Mouse (Mus musculus) spleen, adult 2 months (tissue): Measurements from ENCODE around the gene Rap1gap. TPM values are rescaled to one million over a fixed set of nuclear protein-coding genes. Genes with fewer than 3 reads are reported as not detected.

ENCODE experiments used
- DNase-seq, 2 experiments: peaks; one replicate each; pipeline versions ENCODE4 v3.0.0 to v3.0.0-alpha.2; 2012 to 2021; ENCODE audit warnings: low spot score in 2 of 2, low read depth in 1 of 2
- H3K27ac ChIP-seq: fragments of 200-500 bp; 2 replicates; pipeline ENCODE4 v1.5.1; 2012; ENCODE audit warnings: low read length, inconsistent platforms; ENCODE audit not compliant: insufficient read depth
- H3K27me3 ChIP-seq: fragments of 200-500 bp; 2 replicates; pipeline ENCODE4 v1.6.1; 2012; ENCODE audit warnings: mild to moderate bottlenecking, moderate library complexity, low read length, inconsistent platforms; ENCODE audit not compliant: control insufficient read depth, insufficient read depth
- H3K36me3 ChIP-seq: fragments of 200-500 bp; 2 replicates; pipeline ENCODE4 v1.6.1; 2012; ENCODE audit warnings: mild to moderate bottlenecking, low read length, inconsistent platforms; ENCODE audit not compliant: control insufficient read depth, insufficient read depth
- H3K4me1 ChIP-seq: fragments of 200-500 bp; 2 replicates; pipeline ENCODE4 v1.6.1; 2011; ENCODE audit warnings: inconsistent platforms; ENCODE audit not compliant: control insufficient read depth, insufficient read depth, insufficient read length
- H3K4me3 ChIP-seq: fragments of 200-500 bp; 2 replicates; pipeline ENCODE4 v1.5.1; 2011; ENCODE audit warnings: mild to moderate bottlenecking, inconsistent platforms; ENCODE audit not compliant: insufficient read depth, insufficient read length; ENCODE audit errors: extremely low read depth
- CTCF ChIP-seq: fragments of 200-500 bp; IDR thresholded peaks from 2 replicates; pipeline ENCODE4 v1.5.1; 2011; ENCODE audit warnings: mild to moderate bottlenecking, inconsistent platforms; ENCODE audit not compliant: insufficient read depth, insufficient read length, insufficient replicate concordance; ENCODE audit errors: extremely low read depth
- POLR2A ChIP-seq: fragments of 200-500 bp; IDR thresholded peaks from 2 replicates; pipeline ENCODE4 v1.6.1; 2011; ENCODE audit warnings: low read depth, low read length, inconsistent platforms
- WGBS: fragments of 180-500 bp; shearing (Covaris S2); methylation state at CpG from one replicate; pipeline ENCODE4 v1.1.7; 2018; 5-methylcytosine and 5-hydroxymethylcytosine counted together
- polyA plus RNA-seq: library from polyadenylated mRNA; depleted of rRNA; stranded (reverse); fragments of >200 nt; gene quantifications from 2 replicates; pipeline ENCODE4 v1.2.3, GENCODE M21; 2012

Gene Rap1gap
- polyA plus RNA-seq, 1 experiment = 49.3 TPM

GRCm38 (mm10) chr4:137633394-137633793 is 31.1 kb upstream of the Rap1gap start:
- 80% methylated on average over 4 of the region's 4 CpGs for WGBS
- peaks cover 56% of the 10 kb centered on the region for H3K36me3 ChIP-seq
- TF ChIP-seq CTCF = no peak
- no peak for TF ChIP-seq POLR2A

GRCm38 (mm10) chr4:137636597-137636996 is 27.9 kb upstream of the Rap1gap start:
- TF ChIP-seq POLR2A (no peak), CTCF (no peak)
- no peak for DNase-seq
- Histone ChIP-seq H3K27ac (no peak overlapping the region), H3K36me3 (peaks cover 45% of the 10 kb centered on the region), H3K27me3 (no peaks in the 10 kb centered on the region), H3K4me1 (no peaks in the 10 kb centered on the region), H3K4me3 (no peak overlapping the region)
- WGBS = 93% methylated on average over 3 of the region's 3 CpGs

More at GRCm38 (mm10) chr4:137633394-137633793, 31.1 kb upstream of the Rap1gap start:
- Histone ChIP-seq H3K27me3 (no peaks in the 10 kb centered on the region), H3K4me3 (no peak overlapping the region), H3K27ac (no peak overlapping the region), H3K4me1 (no peaks in the 10 kb centered on the region)
- DNase-seq = no peak

- H3K36me3 ChIP-seq = peaks cover 40% of the 10 kb centered on the region
- no peak overlapping the region for H3K4me3 ChIP-seq
- no peaks in the 10 kb centered on the region for H3K27me3 ChIP-seq
- TF ChIP-seq POLR2A (no peak), CTCF (no peak)
- peak in 1 of 2 experiments; percentile 25 for DNase-seq
- H3K4me1 ChIP-seq = no peaks in the 10 kb centered on the region
- no peak overlapping the region for H3K27ac ChIP-seq
- WGBS = 48% methylated on average over 5 of the region's 5 CpGs
These were observed 23.0 kb upstream of the Rap1gap start for GRCm38 (mm10) chr4:137641556-137641955.

DNA sequence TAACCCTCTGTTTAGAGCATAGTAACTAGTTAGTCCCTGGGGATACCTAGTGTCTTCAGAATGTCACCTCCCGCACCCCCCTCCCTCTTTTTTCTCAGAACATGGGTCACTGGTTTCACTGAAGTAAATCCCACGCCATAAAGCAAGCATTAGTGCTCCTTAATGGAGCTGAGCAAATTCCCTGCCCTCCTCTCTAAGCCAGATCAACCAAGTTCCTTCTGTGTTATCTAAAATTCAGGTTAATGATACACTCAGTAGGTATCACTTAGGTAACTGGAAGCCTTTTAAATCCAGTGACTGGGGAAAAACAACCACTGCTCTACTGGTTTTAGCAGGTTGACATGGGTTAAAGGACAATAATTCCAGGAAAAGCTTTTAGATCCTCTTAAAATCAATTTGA is 22.4 kb upstream of the Rap1gap start:
- 84% methylated on average over 2 of the region's 2 CpGs for WGBS
- peaks cover 42% of the 10 kb centered on the region for H3K36me3 ChIP-seq
- no peak overlapping the region for H3K4me3 ChIP-seq
- no peak for DNase-seq
- H3K4me1 ChIP-seq = no peaks in the 10 kb centered on the region
- H3K27ac ChIP-seq = no peak overlapping the region
- TF ChIP-seq CTCF = no peak
- H3K27me3 ChIP-seq = no peaks in the 10 kb centered on the region

DNA sequence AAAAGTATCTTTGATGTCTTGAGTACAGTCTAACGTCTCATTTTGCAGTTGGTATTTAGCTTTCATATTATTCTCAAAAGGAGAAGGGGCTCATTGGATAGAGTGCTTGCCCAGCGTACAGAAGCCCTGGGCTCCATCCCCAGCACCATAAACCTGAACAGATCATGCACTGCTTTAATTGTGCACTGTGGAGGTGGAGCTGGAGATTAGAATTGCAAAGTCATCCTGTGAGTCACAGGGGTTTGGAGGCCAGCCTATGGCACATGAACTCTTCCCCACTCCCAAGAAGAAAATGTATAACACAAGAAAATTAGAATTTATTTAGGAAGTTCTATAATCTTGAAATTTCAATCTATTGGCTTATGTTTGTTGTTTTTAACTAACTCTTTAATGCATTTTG is 21.1 kb upstream of the Rap1gap start:
- 86% methylated on average over 2 of the region's 2 CpGs for WGBS
- Histone ChIP-seq H3K36me3 (peaks cover 41% of the 10 kb centered on the region), H3K27me3 (no peaks in the 10 kb centered on the region), H3K4me1 (no peaks in the 10 kb centered on the region), H3K27ac (no peak overlapping the region), H3K4me3 (no peak overlapping the region)
- DNase-seq = no peak
- TF ChIP-seq CTCF (no peak), POLR2A (no peak)

DNA sequence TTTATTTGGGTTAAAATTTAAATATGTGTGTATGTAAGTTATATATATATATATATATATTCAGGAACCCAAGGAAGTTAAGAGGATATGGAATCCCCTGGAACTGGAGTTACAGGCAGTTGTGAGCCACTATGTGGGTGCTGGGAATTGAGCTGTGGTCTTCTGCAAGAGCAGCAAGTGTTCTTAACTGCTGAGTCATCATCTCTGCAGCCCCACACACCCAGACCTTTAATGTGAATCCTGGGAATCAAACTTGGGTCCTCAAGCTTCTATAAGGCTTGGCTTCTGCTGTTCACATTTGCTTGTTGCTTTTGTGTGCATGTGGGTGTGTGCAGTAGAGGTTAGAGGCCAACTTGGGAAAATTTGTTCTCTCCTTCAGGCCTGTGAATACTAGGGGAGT is 18.3 kb upstream of the Rap1gap start:
- H3K27me3 ChIP-seq = no peaks in the 10 kb centered on the region
- no peak overlapping the region for H3K4me3 ChIP-seq
- no peak overlapping the region for H3K27ac ChIP-seq
- DNase-seq = no peak
- TF ChIP-seq CTCF (no peak), POLR2A (no peak)
- no peaks in the 10 kb centered on the region for H3K4me1 ChIP-seq
- peaks cover 50% of the 10 kb centered on the region for H3K36me3 ChIP-seq

DNA sequence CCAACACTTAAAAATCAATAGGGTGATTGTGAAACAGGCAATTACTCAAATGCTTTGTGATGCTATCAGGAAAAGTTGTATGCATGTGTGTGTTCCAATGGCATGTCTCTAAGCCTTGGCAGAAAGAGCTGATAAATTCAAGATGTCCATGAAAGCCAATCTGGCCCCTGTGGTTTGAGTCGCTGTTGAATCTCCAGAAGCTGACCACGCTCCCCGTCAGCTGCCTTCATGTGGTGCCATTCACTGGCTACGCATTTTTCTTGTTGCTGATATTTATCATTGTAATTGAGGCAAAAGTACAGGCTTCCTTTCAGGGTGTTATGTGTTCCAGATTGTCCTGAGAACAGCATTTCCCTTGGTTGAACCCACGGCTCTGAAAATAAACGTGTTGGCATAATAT is 16.9 kb upstream of the Rap1gap start:
- H3K27me3 ChIP-seq = no peaks in the 10 kb centered on the region
- no peak for DNase-seq
- TF ChIP-seq POLR2A (no peak), CTCF (no peak)
- WGBS = 89% methylated on average over 6 of the region's 6 CpGs
- H3K27ac ChIP-seq = no peak overlapping the region
- H3K4me3 ChIP-seq = no peak overlapping the region
- H3K36me3 ChIP-seq = peaks cover 61% of the 10 kb centered on the region
- H3K4me1 ChIP-seq = no peaks in the 10 kb centered on the region
